Mouse (Mus musculus) layer of hippocampus, adult 8-10 months (tissue): ENCODE measurements around the gene Prkag3. TPM values are rescaled to one million over a fixed set of nuclear protein-coding genes. Genes with fewer than 3 reads are reported as not detected.

Source experiments
- DNase-seq, 2 experiments: peaks; one replicate each; pipeline ENCODE4 v3.0.0; 2022; ENCODE audit warnings: low spot score in 2 of 2
- total RNA-seq, 4 experiments: library from RNA; stranded (reverse); gene quantifications; 2 replicates each; pipeline ENCODE4 v1.2.4; 2022

Prkag3 gene
- total RNA-seq, result under 1 TPM in 3 of 4 experiments, not detected in 1; 0.16 to 0.36 (median 0.19) TPM

DNA sequence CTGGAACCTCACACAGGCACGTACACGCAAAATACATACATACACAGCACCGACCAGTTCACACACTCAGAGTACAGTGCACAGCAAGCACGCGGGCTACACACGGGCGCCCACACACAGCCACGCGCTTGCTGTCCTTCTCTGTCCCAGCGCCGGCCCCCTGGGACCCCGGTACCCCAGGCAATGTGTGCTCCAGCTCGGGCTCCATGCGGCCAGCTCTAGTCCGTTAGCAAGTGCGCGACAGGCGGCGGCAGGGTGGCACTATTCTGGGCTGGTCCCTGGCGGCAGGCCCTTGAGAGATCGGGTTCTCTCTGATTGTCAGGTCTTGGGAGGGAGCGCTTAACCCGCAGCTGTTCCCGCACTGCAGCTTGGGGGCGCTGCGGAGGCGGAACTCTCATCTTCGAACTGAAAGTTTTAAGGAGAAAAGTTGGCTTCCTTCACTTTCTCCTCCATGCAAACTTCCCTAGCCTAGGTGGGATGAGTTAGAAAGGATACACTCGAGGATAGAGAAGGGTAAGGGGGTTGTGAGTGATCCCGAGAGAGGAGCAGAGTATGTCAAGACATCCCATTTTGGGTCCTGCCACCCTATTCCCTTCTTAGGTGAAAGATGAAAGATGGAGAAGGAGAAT, at the start of gene Prkag3:
Gene Prkag3, minus strand, starts transcription at position 579 of the 629 bp plus-strand sequence.
- peak in 1 of 2 experiments; percentile 24 for DNase-seq

- no peak for DNase-seq
Observed at GRCm38 (mm10) chr1:74797459-74797858, 48.4 kb upstream of the Prkag3 start.

DNA sequence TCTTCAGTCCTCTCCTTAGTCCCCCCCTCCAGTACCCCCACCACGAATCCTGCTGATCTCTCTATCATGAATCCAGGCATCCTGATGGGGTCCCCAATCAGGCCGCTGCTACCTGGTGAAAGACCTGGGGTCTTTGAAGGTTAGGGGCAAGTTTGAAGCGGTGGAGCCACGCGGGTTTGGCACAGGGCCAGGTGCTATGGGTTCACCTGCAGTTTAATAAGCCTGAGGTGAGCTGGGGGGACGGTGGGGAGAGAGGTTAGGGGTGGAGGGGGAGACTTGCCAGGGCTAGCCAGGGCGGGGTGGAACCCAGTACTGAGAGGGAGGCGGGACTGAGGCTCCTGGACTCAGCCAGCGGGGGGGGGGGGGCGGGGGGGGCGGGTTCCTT, 46.1 kb upstream of the Prkag3 start:
- DNase-seq, result no peak

DNA sequence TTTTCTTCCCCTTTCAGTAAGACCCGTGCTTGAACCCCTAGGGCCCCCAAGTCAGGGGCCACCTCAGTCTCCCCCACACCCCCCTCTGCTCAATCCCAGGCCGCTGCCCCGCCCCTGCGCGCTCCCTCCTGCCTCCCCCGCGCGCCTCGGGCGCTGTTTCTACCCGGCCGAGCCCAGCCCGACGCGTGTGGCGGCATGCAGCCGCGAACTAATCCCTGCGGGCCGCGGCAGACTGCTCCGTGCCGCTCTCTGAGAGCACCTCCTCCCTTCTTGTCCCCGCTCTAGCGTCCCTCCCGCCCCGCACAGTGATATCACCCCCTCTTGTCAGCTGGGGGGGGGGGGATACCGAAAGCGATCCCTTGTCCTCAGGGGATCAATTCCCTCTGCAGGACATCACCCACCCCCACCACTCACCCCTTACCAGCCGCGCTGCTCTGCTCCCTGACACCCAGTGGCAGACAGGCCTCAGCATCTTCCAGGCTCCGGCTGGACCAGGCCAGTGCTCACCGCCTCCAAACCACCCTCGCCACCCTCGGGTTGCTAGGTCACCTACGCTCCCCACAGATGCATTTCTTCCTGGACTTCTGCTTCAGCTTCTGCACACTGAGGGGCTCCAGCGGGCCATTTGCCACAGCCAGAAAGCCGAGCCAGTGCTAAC, 45.6 kb upstream of the Prkag3 start:
- no peak for DNase-seq

DNA sequence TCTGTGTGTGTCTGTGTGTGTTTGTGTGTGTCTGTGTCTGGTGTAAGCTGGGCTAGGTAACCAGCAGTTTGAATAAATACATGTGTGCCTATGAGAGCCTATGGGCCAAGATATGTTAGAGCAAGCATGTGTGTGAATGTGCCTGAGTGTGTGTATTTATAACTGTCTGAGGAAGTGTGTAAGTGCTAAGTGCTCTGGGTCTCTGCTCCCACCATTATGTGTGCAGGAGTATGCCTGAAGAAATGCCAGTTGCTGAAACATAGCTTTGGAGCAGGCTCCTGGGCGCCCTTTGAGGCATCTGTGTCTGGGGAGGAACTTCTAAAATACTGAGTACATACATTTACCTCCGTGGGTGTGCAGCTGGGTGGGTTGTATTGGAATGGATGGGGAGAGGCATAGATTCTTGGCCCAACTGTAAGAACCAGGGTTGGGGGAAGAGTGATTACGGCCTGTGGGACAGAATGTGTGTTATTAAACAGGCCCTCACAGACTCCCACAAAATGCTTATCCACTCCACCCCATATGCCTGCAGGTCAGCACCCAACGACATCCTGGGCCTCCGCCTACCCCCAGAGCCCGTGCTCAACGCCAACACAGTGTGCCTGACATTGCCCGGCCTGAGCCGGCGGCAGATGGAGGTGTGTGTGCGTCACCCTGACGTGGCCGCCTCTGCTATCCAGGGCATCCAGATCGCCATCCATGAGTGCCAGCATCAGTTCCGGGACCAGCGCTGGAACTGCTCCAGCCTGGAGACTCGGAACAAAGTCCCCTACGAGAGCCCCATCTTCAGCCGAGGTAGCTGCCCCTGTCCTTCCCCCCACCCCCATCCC, 44.0 kb upstream of the Prkag3 start:
- DNase-seq, result no peak

DNA sequence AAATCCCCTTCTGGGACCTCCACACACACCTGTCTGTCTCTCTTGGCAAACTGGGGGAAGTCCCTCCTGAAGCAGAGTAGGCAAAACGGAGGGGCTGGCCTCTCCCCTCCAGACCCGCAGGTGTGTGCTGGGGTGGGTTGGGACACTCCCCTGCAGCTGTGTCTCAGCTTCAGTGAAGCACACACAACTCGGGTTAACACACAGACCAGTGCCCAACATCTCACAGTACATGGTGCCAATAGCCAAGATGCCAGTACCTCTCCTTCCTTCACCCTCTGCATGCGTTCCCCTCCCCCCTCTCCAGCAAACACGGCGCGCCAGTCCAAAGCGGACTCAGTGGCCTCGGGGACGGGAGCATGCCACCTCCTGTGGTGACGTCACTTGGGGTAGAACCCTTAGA, 42.2 kb upstream of the Prkag3 start, which contains the start of gene Wnt10a:
Gene Wnt10a, plus strand, starts transcription at position 268 of the 400 bp plus-strand sequence.
- no peak for DNase-seq

- DNase-seq, result no peak
Observed at GRCm38 (mm10) chr1:74790095-74790494, 41.1 kb upstream of the Prkag3 start.

- no peak for DNase-seq
Observed at GRCm38 (mm10) chr1:74788603-74789176, 39.7 kb upstream of the Prkag3 start.

GRCm38 (mm10) chr1:74787846-74788245, 38.8 kb upstream of the Prkag3 start:
- DNase-seq, result peak; percentile 70 to 87

DNA sequence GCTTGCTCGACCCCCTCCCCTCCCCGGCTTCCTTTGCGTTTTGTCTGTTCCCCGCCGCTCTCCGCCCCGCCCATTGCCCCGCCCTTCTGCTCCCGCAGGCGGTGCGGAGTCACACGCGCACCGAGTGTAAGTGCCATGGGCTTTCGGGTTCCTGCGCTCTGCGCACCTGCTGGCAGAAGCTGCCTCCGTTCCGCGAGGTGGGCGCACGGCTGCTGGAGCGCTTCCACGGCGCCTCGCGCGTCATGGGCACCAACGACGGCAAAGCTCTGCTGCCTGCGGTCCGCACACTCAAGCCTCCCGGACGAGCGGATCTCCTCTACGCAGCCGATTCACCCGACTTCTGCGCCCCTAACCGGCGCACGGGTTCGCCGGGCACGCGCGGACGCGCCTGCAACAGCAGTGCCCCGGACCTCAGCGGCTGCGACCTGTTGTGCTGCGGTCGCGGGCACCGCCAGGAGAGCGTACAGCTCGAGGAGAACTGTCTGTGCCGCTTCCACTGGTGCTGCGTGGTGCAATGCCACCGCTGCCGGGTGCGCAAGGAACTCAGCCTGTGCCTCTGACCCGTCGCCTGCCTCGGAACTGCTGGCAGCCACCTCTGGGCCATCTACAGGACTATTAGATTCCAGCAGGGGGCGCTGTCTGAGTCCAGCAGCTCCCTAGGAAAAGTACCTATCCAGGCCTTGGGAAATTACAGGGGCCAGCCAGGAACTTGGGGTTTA, 35.2 kb upstream of the Prkag3 start:
- DNase-seq, result peak in 1 of 2 experiments; percentile 44

- DNase-seq, result no peak
Observed at GRCm38 (mm10) chr1:74783554-74783953, 34.5 kb upstream of the Prkag3 start.

DNA sequence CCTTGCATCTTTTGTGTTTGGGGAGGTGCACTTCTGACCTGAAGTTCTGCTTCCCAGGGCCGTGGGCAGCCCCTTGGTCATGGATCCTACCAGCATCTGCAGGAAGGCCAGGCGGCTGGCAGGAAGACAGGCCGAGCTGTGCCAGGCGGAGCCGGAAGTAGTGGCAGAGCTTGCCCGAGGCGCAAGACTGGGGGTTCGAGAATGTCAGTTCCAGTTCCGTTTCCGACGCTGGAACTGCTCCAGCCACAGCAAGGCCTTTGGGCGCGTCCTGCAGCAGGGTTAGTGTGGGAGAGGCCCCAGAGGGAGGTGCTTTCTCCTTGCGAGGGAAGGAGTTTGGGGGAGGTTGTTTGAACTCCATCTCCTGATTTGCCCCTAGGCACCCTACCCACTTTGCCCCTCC, 33.0 kb upstream of the Prkag3 start:
- no peak for DNase-seq

DNA sequence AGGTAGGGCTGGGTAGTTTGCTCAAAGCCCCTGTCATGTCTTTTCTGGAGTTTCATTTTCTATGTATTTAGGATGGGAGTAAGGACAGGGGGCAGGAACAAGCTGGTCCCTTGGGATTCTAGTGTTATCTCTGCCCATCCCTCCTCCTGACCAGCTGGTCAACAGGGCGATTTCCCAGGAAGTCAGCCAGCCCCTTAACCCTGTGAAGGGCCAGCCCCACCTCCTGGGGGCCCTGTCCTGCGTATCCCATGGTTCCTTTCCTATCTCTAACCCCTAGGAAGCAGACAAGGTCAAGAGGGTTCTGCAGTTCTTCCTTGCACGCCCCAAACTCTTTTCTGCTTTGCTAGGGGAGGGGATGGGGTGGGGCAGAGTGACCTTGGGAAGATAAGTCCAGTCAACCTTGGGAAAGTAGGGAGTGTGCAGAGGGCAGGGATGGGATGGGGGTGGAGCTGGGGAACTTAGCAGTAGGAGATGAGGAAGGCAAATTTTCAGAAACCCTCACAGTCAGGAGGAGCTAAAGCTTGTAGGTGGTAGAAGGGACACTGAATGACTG, 30.0 kb upstream of the Prkag3 start:
- DNase-seq, result no peak

DNA sequence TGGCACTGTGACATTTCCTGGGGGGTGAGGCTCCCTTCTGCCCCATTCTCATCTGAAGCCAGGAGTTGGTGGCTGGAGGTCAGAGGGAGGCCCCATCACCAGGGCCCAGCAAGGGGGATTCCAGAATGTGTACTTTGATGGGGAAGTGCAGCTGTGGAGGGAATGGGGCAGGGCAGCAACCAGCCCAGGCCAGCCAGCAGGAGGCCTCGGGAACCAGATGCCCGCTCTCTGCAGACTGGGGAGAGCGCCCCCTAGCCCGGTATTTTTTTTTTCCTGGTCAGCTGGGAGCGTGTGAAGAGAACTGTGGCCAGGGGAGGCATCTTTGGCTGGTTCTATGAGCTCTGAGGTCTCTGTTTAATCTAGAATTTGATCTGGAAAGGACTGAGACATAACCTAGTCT, 26.8 kb upstream of the Prkag3 start:
- no peak for DNase-seq

DNA sequence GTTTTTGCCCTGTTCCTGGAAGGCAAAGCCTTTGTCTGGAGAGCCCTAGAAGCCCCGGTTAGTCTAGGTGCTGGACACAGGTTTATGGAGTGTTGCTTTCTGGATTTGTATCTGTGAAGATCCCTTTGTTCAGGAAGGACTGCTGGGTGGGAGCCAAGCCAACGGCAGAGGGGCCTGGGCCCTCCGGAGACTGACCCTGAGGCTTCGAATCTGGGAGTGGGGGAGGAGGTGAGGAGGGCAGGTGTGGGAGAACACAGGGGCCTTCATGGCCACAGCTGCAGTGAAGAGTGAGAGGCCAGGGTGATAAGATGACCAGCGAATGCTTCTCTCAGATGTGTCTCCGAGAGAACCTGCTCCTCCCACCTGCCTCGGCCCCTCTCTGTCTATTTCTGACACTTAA, 25.0 kb upstream of the Prkag3 start:
- no peak for DNase-seq

DNA sequence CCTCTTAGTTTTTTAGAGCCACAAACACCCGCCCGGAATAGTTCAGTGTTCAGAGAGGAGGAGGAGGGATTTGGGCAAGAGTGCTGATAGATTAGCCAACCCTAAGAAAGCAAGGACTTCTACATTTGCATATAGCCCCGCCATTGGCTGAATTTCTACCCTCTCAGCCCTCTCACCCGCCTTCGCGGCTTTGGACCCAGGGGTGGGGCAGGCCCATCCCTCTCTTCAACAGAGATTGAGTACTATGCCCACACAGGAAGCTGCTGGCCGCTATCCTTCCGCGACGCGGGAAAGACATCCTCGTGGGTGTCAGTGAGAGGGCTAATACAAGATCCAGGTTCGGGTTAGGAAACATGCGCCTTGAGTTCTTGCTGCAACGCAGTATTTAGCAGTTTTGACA, 24.1 kb upstream of the Prkag3 start:
- no peak for DNase-seq

GRCm38 (mm10) chr1:74771931-74772620, 23.1 kb upstream of the Prkag3 start:
- DNase-seq, result no peak

GRCm38 (mm10) chr1:74771845-74771930, 22.7 kb upstream of the Prkag3 start, which contains the start of gene Wnt6:
Wnt6 (plus strand) TSS chr1:74771892.
- no peak for DNase-seq

GRCm38 (mm10) chr1:74771467-74771844, 22.4 kb upstream of the Prkag3 start:
- DNase-seq, result no peak

DNA sequence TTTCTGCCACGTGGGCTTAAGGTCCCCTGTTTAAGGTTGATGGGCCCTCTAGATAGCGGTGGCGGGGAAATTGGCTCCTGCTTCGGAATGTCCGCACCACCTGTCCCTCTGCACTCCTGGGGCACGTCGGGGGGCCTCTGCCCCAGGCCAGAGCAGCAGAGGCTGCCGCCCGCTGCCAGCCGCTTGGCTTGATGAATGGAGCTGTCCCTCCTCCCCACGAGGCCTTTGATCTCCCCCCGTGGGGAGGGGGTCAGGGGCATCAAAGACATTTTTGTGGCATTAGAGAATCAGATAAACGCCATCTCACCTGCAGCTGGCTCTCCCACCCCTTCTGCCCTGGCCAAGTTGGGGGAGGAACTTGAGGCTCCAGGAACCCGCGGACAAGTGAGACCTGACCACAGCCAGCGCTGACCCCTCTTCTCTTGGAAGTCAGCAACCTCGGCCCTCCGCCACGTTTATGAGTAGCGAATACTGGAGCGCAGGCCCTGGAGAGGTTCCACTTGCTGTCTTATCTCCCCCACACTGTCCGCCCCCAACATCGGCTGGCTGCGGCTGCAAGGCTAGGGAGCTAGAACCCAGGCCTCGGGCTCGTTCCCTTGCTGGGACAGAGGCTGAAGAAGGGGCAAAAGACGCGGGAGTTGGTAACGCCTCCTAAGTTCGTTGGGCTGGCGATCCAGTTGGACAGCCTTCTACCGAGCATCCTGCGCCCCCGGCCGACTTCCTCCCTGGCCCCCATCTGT, 21.9 kb upstream of the Prkag3 start:
- DNase-seq, result no peak
